Mouse (Mus musculus) CD4-positive helper T cell, adult 2 months (primary cell): Measurements from ENCODE around the gene Il13ra2.
"Not testable (repeated sequence)": the region's sequence is repeated elsewhere in the genome, so short reads cannot be mapped to it uniquely, and the experiment has no call there.

Experiments
- DNase-seq: peaks from one replicate; pipeline ENCODE4 v3.0.0-alpha.2; 2012; ENCODE audit warnings: low read depth, missing footprints, low spot score

Il13ra2 gene

DNA sequence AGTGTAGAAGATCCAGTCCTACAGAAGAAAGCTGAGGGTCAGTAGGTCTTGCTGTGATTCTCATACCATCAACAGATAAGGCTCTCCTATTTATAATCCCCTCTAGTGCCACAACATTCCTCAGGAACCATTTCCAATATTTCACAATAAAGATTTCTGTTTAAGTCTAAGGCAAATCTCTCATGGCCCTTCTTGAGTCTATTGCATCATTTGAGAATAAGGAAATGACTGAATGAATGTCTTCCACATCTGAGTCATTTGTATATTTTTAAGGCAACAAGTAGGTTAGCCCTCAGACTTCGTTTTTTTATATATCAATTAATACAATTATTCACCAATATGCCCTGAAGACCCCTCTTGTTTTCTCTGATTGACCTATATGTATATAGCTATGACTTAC is at the start of gene Il13ra2:
Gene Il13ra2, minus strand, starts transcription at position 64 of the 400 bp plus-strand sequence.
- no peak for DNase-seq

DNA sequence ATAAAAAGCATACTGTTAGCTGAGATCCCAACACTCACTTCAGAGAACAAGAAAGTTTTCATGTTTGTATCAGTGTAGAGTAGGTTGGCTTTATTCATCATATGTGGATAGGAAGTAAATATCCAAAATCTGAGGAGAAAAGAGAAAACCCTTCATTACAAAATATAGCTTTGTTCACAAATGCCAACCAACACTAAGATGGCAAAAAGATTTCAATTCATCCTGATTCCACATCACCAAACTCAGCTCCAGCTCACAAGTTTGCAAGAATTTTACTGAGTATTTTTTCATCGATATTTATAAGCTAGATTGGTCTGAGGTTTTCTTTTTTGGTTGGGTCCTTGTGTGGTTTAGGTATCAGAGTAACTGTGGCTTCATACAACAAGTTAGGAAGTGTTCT is 24.6 kb upstream of the Il13ra2 start, which contains the start of gene Vmn1r239-ps:
Gene Vmn1r239-ps, minus strand, starts transcription at position 101 of the 400 bp plus-strand sequence.
- not testable (repeated sequence) for DNase-seq

DNA sequence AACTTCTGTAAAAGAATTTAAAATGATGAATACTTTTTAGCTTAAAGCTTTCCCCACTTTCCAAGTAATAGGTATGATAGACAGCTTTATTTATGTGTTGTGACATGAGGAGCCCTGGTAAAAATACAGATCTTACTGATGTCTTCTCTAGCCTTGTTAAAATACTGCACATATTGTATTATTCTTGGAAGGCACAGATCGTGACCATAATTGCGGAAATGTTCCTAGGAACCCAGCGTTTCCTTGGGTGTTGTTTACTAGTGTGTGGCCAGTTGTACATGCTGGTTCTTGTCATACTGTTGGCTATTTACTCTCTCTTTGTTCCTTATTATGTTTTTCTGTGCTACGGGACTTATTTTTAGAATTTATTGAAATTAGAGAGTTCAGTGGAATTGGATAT is 14.4 kb upstream of the Il13ra2 start:
- no peak for DNase-seq

DNA sequence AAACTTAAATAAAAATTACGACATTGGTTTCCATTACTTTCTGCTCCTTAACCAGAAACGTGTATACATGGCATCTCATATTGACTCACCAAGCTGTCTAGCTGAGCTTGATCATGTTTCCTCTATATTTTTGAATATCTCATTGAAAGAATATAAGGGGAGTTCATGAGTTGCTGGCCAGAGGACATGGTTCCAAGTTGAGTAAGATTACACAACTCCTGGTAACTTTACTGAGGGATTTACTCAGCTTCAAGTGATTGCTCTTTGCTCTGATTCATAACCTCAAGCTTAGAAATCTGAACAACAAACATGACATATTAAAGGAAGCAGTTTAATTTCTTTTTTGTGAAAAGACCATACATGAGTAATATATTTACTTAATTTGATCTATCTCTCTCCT is 6.4 kb upstream of the Il13ra2 start:
- no peak for DNase-seq

DNA sequence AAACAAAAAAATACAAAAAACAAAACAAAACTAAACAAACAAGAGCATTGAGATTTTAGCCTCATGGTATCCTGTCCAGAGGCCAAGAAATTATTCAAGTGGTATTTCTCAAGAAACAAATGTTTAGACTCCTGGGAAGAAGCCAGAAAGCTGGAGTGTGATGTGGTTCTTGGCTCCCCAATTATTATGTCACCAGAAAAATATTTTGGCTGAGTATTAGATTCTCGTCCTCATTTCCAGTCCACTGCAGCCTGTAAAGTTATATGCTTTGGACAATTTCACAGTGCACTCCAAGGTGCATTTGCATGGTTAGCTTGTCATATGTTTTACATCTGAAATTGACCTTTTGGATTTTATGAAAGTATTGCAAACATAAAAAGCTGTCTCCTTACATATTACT is 761 bp upstream of the Il13ra2 start:
- no peak for DNase-seq

DNA sequence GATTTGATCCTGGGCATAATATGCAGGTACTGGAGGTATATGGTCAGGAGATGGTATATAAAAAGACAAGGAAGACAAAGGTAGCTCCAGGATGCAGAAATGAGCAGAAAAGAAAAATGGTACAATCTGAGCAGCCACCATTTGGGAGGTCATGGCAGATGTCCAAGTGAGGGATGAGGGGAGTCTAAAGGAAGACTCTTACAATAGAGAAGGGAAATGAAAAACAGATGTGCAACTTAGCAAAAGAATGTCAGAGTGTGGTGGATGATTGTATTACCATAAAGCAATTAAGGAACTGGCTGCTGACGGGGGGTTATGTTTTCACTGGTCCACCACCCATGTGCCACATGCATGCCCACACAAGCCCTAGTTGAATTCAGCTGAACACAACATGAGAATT is 35.5 kb downstream of the Il13ra2 start:
- no peak for DNase-seq

DNA sequence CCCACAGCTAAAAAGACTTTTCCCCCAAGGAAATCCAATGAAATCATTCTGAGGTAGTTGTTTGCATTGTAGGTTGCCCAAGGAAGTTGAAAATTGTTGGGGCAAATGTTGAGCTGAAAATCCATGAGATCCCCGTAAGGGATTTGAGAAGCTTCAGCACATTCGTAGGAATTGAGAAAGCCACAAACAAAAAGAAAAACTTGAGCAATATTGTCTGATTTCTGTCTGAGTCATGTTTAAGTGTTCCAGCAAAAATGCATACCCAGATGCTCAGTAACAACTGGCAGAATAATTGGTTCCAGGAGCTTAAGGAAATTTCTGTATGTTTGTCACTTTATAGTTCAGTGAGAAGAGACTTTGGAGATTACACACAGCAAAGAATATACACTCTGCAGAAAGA is 79.8 kb downstream of the Il13ra2 start:
- DNase-seq = no peak
